Mouse (Mus musculus) kidney, postnatal 14 days (tissue): ENCODE measurements at regions not wholly inside any gene's neighbourhood (a gene's known extent, or its start where the extent isn't known, plus 50 kb on each side); places are given as distances from the start of the nearest gene placed in this dataset.
"Not testable (repeated sequence)": the region's sequence is repeated elsewhere in the genome, so short reads cannot be mapped to it uniquely, and the experiment has no call there.

Experiments used
- DNase-seq: peaks from one replicate; pipeline ENCODE4 v3.0.0; 2022; ENCODE audit warnings: mixed read lengths

GRCm38 (mm10) chr10:108111398-108111797 lies 50.6 kb upstream of the Ppp1r12a start:
- no peak for DNase-seq

GRCm38 (mm10) chr10:108110891-108111290 lies 51.1 kb upstream of the Ppp1r12a start:
- no peak for DNase-seq

- no peak for DNase-seq
These were observed 51.8 kb upstream of the Ppp1r12a start for GRCm38 (mm10) chr10:108110197-108110596.

DNA sequence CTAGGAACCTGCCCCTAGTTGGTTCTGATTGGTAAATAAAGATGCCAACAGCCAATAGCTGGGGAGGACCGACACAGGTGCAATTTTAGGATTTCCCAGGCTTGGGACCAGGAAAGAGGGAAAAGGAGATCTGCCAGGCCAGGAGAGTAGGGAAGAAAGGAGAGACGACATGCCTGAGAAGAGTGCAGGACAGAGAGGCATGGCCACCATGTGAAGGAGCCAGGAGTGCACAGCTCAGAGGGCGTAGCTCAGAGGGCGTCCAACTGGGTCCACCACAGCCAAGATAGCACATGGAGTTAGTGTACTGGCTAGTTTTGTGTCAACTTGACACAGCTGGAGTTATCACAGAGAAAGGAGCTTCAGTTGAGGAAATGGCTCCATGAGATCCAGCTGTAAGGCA lies 53.5 kb upstream of the Ppp1r12a start:
- DNase-seq: not testable (repeated sequence)

GRCm38 (mm10) chr10:108101521-108101920 lies 60.5 kb upstream of the Ppp1r12a start:
- DNase-seq: no peak

GRCm38 (mm10) chr10:108093043-108093442 lies 69.0 kb upstream of the Ppp1r12a start:
- no peak for DNase-seq

GRCm38 (mm10) chr10:108089375-108089981 lies 72.5 kb upstream of the Ppp1r12a start:
- peak; percentile 66 for DNase-seq

- DNase-seq: no peak
These were observed 73.1 kb upstream of the Ppp1r12a start for GRCm38 (mm10) chr10:108088883-108089282.

DNA sequence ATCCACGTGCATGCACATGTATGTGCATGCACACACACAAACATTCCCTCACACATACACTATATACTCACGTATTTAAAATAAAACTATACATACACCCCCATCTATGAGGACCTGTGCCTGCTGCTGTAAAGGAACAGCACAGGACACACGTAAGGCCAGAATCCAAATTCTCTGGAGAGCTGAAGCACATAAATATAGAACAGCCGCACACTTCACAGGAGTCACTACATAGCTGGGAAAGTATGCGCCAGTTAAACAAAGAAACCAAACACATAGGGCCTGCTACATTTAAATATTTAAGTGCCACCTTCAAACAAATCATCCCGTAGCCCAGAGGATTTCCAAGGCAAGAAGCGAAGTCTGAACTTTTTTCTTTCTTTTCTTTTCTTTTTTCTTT lies 73.8 kb upstream of the Ppp1r12a start:
- no peak for DNase-seq

GRCm38 (mm10) chr10:108083220-108083619 lies 78.8 kb upstream of the Ppp1r12a start:
- DNase-seq: no peak

GRCm38 (mm10) chr10:108075144-108075543 lies 86.8 kb upstream of the Ppp1r12a start:
- no peak for DNase-seq

- no peak for DNase-seq
These were observed 88.2 kb upstream of the Ppp1r12a start for GRCm38 (mm10) chr10:108073828-108074227.

GRCm38 (mm10) chr10:108072211-108072610 lies 89.8 kb upstream of the Ppp1r12a start:
- no peak for DNase-seq

DNA sequence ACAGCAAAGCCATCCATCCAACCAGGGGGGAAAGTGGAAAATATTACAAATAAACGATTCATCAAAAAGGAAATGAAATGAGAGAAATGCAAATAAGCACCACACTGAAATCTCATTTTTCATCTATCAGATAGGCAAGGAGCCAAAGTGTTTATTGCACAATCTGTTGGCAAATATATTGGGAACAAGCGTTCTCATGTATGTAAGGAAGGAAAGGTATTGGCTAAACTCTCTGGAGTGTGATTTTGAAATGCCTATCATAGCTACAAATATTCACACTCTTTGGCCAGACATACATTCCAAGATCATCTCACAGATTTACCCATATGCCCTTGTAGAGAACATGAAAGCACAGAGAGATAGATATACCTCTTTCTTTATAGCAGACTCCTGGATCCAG lies 90.6 kb upstream of the Ppp1r12a start:
- no peak for DNase-seq

DNA sequence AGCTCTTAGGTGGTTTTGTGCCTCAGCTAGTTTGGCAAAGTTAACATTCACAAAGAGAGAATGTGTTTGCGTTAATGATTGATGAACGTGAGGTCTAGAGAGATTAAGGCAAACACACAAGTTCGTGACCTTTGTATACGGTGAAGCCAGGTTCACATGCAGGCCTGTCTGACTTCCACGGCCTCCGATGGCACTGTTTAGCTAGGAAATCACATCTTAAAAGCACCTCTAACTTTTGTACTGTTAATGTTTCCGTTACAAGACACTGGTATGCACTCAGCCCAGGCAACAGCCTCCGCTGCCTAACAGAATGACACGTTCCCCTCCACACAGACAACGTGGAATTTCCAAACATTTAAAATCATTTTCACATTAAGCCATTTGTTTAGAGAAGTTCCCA lies 94.3 kb upstream of the Ppp1r12a start:
- peak; percentile 72 for DNase-seq

GRCm38 (mm10) chr10:108066241-108066640 lies 95.8 kb upstream of the Ppp1r12a start:
- peak; percentile 77 for DNase-seq

DNA sequence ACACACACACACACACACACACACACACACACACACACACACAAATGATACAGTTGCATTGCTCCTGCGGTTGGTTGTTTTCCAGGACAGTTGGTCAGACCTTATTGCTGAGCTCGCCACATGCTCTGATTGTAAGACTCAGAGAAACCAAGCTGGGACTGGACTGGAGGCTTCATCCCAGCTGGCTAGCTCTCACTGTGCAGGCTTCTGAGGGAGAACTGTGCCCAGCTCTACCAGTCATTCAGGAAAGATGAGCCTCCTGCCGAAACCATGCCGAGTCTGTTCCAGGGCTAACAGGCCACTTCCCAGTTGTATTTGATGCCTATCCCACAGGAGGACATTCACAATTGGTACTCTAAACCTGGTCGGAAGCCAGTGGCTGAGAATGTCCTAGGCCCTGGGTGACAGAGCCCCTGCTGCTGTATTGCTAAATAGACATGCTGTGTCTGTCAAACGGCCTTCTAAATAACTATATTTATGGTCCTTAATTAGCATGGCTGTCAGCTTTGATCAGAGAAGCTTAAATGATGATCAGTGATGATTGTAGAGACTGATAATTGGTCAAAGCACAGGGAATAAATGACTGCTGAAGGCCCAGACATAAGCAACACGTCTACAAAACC lies 100.1 kb upstream of the Ppp1r12a start:
- no peak for DNase-seq

DNA sequence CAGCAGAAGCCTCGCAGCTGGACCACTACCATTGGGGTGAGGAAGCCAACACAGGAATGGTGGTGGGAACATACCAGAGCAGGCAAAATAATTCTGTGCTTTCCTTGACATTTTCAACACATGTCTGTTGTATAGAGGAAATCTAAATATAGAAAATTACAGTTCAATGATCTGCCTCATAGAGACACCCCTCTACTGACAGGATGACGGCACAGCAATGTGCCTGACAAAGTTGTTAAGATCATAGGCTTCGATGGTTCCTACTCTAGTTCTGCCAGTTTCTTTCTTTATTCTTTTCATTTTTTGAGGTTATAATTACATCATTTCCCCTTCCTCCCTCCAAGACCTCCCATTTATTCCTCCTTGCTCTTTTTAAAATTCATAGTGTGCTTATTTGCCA lies 101.4 kb upstream of the Ppp1r12a start:
- DNase-seq: no peak

GRCm38 (mm10) chr10:108051637-108052036 lies 110.4 kb upstream of the Ppp1r12a start:
- DNase-seq: no peak

DNA sequence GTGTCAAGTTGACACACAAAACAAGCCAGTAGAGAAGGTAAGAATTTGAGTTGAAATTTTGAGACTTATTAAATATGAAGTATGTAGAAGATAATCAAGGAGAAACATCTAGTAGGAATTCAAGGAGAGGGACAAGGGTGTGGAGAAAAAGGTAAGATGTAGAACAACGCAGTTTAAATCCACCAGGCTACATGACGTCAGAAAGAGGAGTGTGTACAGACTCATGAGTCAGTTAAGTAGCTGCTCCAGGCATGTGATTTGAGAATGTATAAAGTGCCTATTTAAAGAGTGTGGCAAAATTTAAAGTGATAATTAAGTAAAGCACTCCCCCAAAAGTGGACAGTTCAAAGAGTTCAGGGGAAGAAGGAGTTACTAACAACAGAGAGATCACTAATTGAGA lies 113.6 kb upstream of the Ppp1r12a start:
- DNase-seq: no peak

DNA sequence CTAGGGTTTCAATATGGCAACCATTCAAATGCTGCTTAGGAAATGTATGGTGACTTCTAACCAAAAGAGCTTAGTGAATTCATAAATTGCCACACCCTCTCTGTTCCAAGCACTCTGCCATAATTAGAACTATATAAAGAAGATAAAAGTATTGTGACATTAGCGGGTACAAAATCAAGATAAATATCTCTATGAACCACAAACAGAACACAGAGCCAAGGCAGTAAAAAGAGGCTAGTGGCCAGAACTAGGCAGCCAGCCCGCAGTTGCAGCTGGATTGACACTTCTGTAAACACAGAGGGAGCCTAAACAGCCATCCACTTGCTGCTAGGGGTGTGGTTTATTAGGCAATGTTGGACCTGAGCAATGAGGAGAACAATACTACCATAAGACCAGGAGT lies 118.5 kb upstream of the Ppp1r12a start:
- DNase-seq: no peak

DNA sequence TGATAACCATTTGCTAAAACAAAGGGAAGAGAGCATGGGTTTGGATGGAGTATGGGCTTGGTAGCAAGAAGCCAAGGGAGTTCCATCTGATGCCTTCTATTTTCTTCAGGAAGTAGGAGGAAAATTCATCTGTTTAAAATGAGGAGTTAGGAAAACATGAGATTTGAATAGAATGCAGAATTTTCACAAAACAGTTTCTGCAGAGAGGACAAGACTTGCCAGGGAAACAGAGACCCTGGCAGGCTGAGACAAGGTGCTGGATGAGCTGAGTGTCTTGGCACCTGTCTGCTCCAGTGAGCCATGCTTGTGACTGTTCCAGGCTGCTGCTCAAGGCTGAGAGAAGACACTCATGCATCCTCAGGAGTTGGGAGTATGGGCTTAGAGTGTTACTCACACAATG lies 122.0 kb upstream of the Ppp1r12a start:
- no peak for DNase-seq

GRCm38 (mm10) chr10:108036486-108037109 lies 124.7 kb upstream of the Otogl start:
- DNase-seq: no peak

DNA sequence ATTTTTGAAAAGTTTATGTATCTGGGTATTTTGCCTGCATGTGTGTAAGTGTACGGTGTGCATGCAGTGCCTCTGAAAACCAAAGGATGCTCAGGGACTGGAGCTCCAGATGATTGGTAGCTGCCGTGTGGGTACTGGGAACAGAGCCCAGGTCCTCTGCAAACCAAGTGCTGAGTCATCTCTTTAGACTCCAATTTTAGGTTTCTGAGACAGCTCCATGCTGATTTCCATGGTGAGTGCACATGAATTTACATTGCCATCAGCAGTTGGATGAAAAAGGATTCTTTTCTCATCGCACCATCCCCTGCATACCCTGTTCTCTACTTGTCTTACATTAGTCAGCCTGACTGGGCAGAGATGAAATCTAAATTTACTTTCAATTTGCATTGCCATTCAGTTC lies 122.1 kb upstream of the Otogl start:
- DNase-seq: no peak
